Mouse (Mus musculus): ENCODE data around the gene Snai1. TPM values are rescaled to one million over a fixed set of nuclear protein-coding genes. Genes with fewer than 3 reads are reported as not detected.
A peak's percentile ranks its signal among the peaks of the same experiment; 100 is the strongest.

The Snai1 gene
- 7.2 and 8.3 TPM in 2 replicates for polyA plus RNA-seq (2012; rRNA removed)

- WGBS = under 1% methylated on average over 52 of the region's 58 CpGs
Measured at GRCm38 (mm10) chr2:167537476-167538297, at the start of gene Snai1. Snai1 (plus strand) TSS chr2:167538195.

GRCm38 (mm10) chr2:167490813-167491525, 47.0 kb upstream of the Snai1 start:
- no peak for DNase-seq (ENCODE audit: low read depth, low spot score)
- WGBS = 64% methylated on average over 4 of the region's 4 CpGs

More at GRCm38 (mm10) chr2:167537476-167538297, at the start of gene Snai1:
- DNase-seq (ENCODE audit: low read depth, low spot score) = peak; percentile 64

- DNase-seq (ENCODE audit: low read depth, low spot score) = no peak
Measured at GRCm38 (mm10) chr2:167491757-167492708, 46.0 kb upstream of the Snai1 start, which contains the start of gene Rnf114. Rnf114 (plus strand) TSS chr2:167492645.

GRCm38 (mm10) chr2:167492713-167493636, 45.0 kb upstream of the Snai1 start, which contains the start of gene Spata2:
Spata2 (minus strand) TSS chr2:167492887.
- WGBS = under 1% methylated on average over 63 of the region's 63 CpGs
- DNase-seq (ENCODE audit: low read depth, low spot score) = no peak

More at GRCm38 (mm10) chr2:167491757-167492708, 46.0 kb upstream of the Snai1 start, which contains the start of gene Rnf114:
- WGBS = 1% methylated on average over 52 of the region's 52 CpGs

- no peak for DNase-seq (ENCODE audit: low read depth, low spot score)
- WGBS = 81% methylated on average over 7 of the region's 7 CpGs
Measured at GRCm38 (mm10) chr2:167496437-167496836, 41.6 kb upstream of the Snai1 start.

GRCm38 (mm10) chr2:167497272-167497671, 40.7 kb upstream of the Snai1 start:
- 58% methylated on average over 5 of the region's 5 CpGs for WGBS
- DNase-seq (ENCODE audit: low read depth, low spot score) = no peak

GRCm38 (mm10) chr2:167502554-167503252, 35.3 kb upstream of the Snai1 start:
- no peak for DNase-seq (ENCODE audit: low read depth, low spot score)
- 16% methylated on average over 13 of the region's 13 CpGs for WGBS

- DNase-seq (ENCODE audit: low read depth, low spot score) = no peak
Measured at GRCm38 (mm10) chr2:167503253-167503895, 34.6 kb upstream of the Snai1 start.

GRCm38 (mm10) chr2:167503896-167504349, 34.1 kb upstream of the Snai1 start:
- WGBS = under 1% methylated on average over 32 of the region's 32 CpGs
- DNase-seq (ENCODE audit: low read depth, low spot score) = no peak

More at GRCm38 (mm10) chr2:167503253-167503895, 34.6 kb upstream of the Snai1 start:
- under 1% methylated on average over 85 of the region's 85 CpGs for WGBS

- 13% methylated on average over 3 of the region's 3 CpGs for WGBS
- DNase-seq (ENCODE audit: low read depth, low spot score) = no peak
Measured at GRCm38 (mm10) chr2:167505127-167505526, 32.9 kb upstream of the Snai1 start.

GRCm38 (mm10) chr2:167506546-167507260, 31.3 kb upstream of the Snai1 start:
- 71% methylated on average over 10 of the region's 10 CpGs for WGBS
- no peak for DNase-seq (ENCODE audit: low read depth, low spot score)

- no peak for DNase-seq (ENCODE audit: low read depth, low spot score)
- 42% methylated on average over 3 of the region's 3 CpGs for WGBS
Measured at GRCm38 (mm10) chr2:167507719-167508385, 30.1 kb upstream of the Snai1 start.

GRCm38 (mm10) chr2:167508569-167508968, 29.4 kb upstream of the Snai1 start:
- DNase-seq (ENCODE audit: low read depth, low spot score) = no peak
- WGBS = 86% methylated on average over 4 of the region's 4 CpGs

GRCm38 (mm10) chr2:167510485-167510884, 27.5 kb upstream of the Snai1 start:
- DNase-seq (ENCODE audit: low read depth, low spot score) = no peak
- WGBS = 72% methylated on average over 3 of the region's 3 CpGs

GRCm38 (mm10) chr2:167512365-167512764, 25.6 kb upstream of the Snai1 start:
- WGBS = 94% methylated on average over 9 of the region's 9 CpGs
- no peak for DNase-seq (ENCODE audit: low read depth, low spot score)

- no peak for DNase-seq (ENCODE audit: low read depth, low spot score)
- WGBS = 90% methylated on average over 5 of the region's 5 CpGs
Measured at GRCm38 (mm10) chr2:167512970-167513369, 25.0 kb upstream of the Snai1 start.

Measured in large intestine, adult 2 months (tissue).